Mouse (Mus musculus): Measurements from ENCODE around the gene Parp6.
A peak's percentile ranks its signal among the peaks of the same experiment; 100 is the strongest.

Gene Parp6

GRCm38 (mm10) chr9:59616622-59617306 lies at the start of gene Parp6:
Parp6 (plus strand) TSS chr9:59617284.
- peak; percentile 97 for DNase-seq (ENCODE audit: low spot score)

- no peak for DNase-seq (ENCODE audit: low spot score)
Observed at GRCm38 (mm10) chr9:59571852-59572251, 45.2 kb upstream of the Parp6 start.

GRCm38 (mm10) chr9:59577401-59577800 lies 39.7 kb upstream of the Parp6 start:
- no peak for DNase-seq (ENCODE audit: low spot score)

GRCm38 (mm10) chr9:59577844-59578504 lies 39.1 kb upstream of the Parp6 start, which contains the start of gene Celf6:
Celf6 (plus strand) TSS chr9:59577917.
- peak; percentile 98 for DNase-seq (ENCODE audit: low spot score)

- no peak for DNase-seq (ENCODE audit: low spot score)
Observed at GRCm38 (mm10) chr9:59578505-59578867, 38.6 kb upstream of the Parp6 start.

GRCm38 (mm10) chr9:59584871-59585308 lies 32.2 kb upstream of the Parp6 start:
- DNase-seq (ENCODE audit: low spot score): peak; percentile 85

GRCm38 (mm10) chr9:59588252-59588651 lies 28.8 kb upstream of the Parp6 start:
- no peak for DNase-seq (ENCODE audit: low spot score)

- peak; percentile 33 for DNase-seq (ENCODE audit: low spot score)
Observed at GRCm38 (mm10) chr9:59588710-59589671, 28.1 kb upstream of the Parp6 start.

- DNase-seq (ENCODE audit: low spot score): no peak
Observed at GRCm38 (mm10) chr9:59589703-59590439, 27.2 kb upstream of the Parp6 start.

GRCm38 (mm10) chr9:59601661-59602060 lies 15.4 kb upstream of the Parp6 start:
- DNase-seq (ENCODE audit: low spot score): no peak

GRCm38 (mm10) chr9:59605967-59606366 lies 11.1 kb upstream of the Parp6 start:
- DNase-seq (ENCODE audit: low spot score): no peak

- no peak for DNase-seq (ENCODE audit: low spot score)
Observed at GRCm38 (mm10) chr9:59610950-59611349, 6.1 kb upstream of the Parp6 start.

- DNase-seq (ENCODE audit: low spot score): no peak
Observed at GRCm38 (mm10) chr9:59615797-59616196, 1.3 kb upstream of the Parp6 start.

- no peak for DNase-seq (ENCODE audit: low spot score)
Observed at GRCm38 (mm10) chr9:59617307-59617973, 356 bp downstream of the Parp6 start.

GRCm38 (mm10) chr9:59638372-59638771 lies 21.3 kb downstream of the Parp6 start:
- DNase-seq (ENCODE audit: low spot score): no peak

- no peak for DNase-seq (ENCODE audit: low spot score)
Observed at GRCm38 (mm10) chr9:59639936-59640335, 22.9 kb downstream of the Parp6 start.

- DNase-seq (ENCODE audit: low spot score): no peak
Observed at GRCm38 (mm10) chr9:59641320-59641719, 24.2 kb downstream of the Parp6 start.

- DNase-seq (ENCODE audit: low spot score): no peak
Observed at GRCm38 (mm10) chr9:59649911-59650310, 32.8 kb downstream of the Parp6 start.

GRCm38 (mm10) chr9:59653371-59653770 lies 36.3 kb downstream of the Parp6 start:
- no peak for DNase-seq (ENCODE audit: low spot score)

GRCm38 (mm10) chr9:59654450-59654983 lies 37.4 kb downstream of the Parp6 start:
- DNase-seq (ENCODE audit: low spot score): no peak
